Mouse (Mus musculus) midbrain, embryonic 16.5 days (tissue): ENCODE measurements around the gene Klk1b26. TPM values are rescaled to one million over a fixed set of nuclear protein-coding genes. Genes with fewer than 3 reads are reported as not detected.
"Not testable (repeated sequence)": the region's sequence is repeated elsewhere in the genome, so short reads cannot be mapped to it uniquely, and the experiment has no call there.

Experiments
- ATAC-seq: fragments of 200-750 bp; cut with Nextera tagmentation; 2 replicates; pipeline ENCODE4 v1.8.0; 2017; ENCODE audit warnings: moderate TSS enrichment
- H3K27ac ChIP-seq: fragments of 300-500 bp; sonication (generic); 2 replicates; pipeline ENCODE4 v1.5.1; 2014; ENCODE audit warnings: mild to moderate bottlenecking, low read length, mixed read lengths
- H3K27me3 ChIP-seq: fragments of 300-500 bp; sonication (generic); 2 replicates; pipeline ENCODE4 v1.6.1; 2014; ENCODE audit warnings: low read depth, low read length, mixed read lengths; ENCODE audit not compliant: control insufficient read depth, insufficient read depth
- H3K36me3 ChIP-seq: fragments of 300-500 bp; sonication (generic); 2 replicates; pipeline ENCODE4 v1.6.1; 2014; ENCODE audit warnings: mild to moderate bottlenecking, low read length, moderate library complexity, mixed read lengths; ENCODE audit not compliant: control insufficient read depth, insufficient read depth
- H3K4me1 ChIP-seq: fragments of 300-500 bp; sonication (generic); 2 replicates; pipeline ENCODE4 v1.6.1; 2014; ENCODE audit warnings: mild to moderate bottlenecking, low read length, mixed read lengths; ENCODE audit not compliant: control insufficient read depth, insufficient read depth
- H3K4me2 ChIP-seq: fragments of 300-500 bp; sonication (generic); 2 replicates; pipeline ENCODE4 v1.6.1; 2014; ENCODE audit warnings: mild to moderate bottlenecking, low read length, mixed read lengths
- H3K4me3 ChIP-seq: fragments of 300-500 bp; sonication (generic); 2 replicates; pipeline ENCODE4 v1.5.1; 2014; ENCODE audit warnings: low read depth, mild to moderate bottlenecking, low read length, moderate library complexity, mixed read lengths
- H3K9ac ChIP-seq: fragments of 300-500 bp; sonication (generic); 2 replicates; pipeline ENCODE4 v1.6.1; 2014; ENCODE audit warnings: low read depth, low read length, mixed read lengths
- H3K9me3 ChIP-seq: fragments of 300-500 bp; sonication (generic); replicated peaks from 2 replicates; pipeline ENCODE4 v1.6.1; 2014; ENCODE audit warnings: mild to moderate bottlenecking, low read length, mixed read lengths; ENCODE audit not compliant: control insufficient read depth, poor library complexity, severe bottlenecking
- WGBS: fragments of 180-500 bp; shearing (Covaris S2); extraction: QIAGEN DNeasy Blood & Tissue Kit; methylation state at CpG from one replicate; pipeline ENCODE4 v1.1.7; 2014; 5-methylcytosine and 5-hydroxymethylcytosine counted together
- polyA plus RNA-seq: library from polyadenylated mRNA; unstranded; fragments of >200 nt; fragmentation: Nextera tagmentation; extraction: Ambion mirVana; gene quantifications from 2 replicates; pipeline ENCODE4 v1.2.1, GENCODE M21; 2015

Gene Klk1b26
- polyA plus RNA-seq, 1 experiment from 2014 or later, result not detected

DNA sequence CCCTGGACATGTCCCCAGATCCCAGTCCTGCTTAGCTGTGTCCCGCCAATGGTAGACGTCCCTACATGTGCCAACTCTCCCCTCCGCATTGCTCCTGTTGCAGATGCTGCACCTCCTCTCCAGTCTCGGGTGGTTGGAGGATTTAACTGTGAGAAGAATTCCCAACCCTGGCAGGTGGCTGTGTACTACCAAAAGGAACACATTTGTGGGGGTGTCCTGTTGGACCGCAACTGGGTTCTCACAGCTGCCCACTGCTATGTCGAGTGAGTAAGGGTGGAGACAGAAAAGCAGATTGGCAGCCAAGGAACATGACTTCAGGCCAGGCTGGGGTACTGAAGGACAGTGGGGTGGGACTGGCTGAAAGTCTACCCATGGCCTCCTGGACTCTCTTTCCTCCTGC, 2.7 kb downstream of the Klk1b26 start:
- not testable (repeated sequence) for H3K9me3 ChIP-seq, H3K4me2 ChIP-seq, H3K27me3 ChIP-seq, H3K4me3 ChIP-seq, H3K36me3 ChIP-seq, H3K4me1 ChIP-seq, H3K27ac ChIP-seq, H3K9ac ChIP-seq, ATAC-seq
- 83% methylated on average over 6 of the region's 6 CpGs for WGBS

DNA sequence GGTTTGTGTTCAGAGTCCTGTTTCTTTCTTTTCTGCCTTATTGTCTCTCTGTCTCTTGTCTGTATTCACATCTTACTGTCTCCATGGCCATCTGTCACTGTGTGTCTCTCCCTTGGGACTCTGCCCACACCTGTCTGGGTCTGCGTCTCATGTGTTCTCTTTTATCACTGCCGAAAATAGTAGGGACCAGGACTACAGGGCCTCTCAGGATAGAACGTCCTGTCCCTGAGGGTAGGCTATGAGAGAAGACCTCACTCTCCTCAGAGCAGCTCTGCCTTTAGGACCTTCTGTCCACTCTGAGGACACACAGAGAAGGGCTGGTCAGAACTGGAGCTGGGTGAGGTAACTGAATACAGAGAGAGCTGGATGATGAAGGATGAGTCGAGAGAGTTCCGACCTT, 3.1 kb downstream of the Klk1b26 start:
- Histone ChIP-seq H3K9ac (no peak overlapping the region), H3K4me2 (no peak overlapping the region), H3K4me3 (no peak overlapping the region), H3K36me3 (no peaks in the 10 kb centered on the region), H3K27ac (no peak overlapping the region), H3K27me3 (no peaks in the 10 kb centered on the region), H3K4me1 (no peaks in the 10 kb centered on the region), H3K9me3 (no peaks in the 10 kb centered on the region)
- 91% methylated on average over 5 of the region's 5 CpGs for WGBS
- ATAC-seq, result no peak

DNA sequence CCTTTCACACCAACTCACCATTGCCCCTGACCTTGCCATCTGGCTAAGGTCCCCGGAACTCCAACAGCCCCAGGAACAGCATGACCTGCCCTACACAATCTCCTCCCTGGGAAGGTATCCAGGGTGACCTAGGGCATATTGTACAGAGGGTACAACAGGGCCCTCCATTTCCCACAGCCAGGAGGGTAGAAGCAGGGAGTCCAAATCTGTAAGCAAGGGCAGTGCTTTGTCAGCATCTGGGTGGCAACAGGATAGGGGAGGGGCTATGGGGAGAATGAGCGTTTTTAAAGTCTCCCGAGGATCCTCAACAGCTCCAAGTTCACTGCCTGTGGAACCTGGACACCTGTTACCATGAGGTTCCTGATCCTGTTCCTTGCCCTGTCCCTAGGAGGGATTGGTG, 40.0 kb downstream of the Klk1b26 start, which contains the start of gene Klk1b27:
Gene Klk1b27, plus strand, starts transcription at position 301 of the 400 bp plus-strand sequence.
- H3K27ac ChIP-seq, H3K4me3 ChIP-seq, H3K9me3 ChIP-seq, H3K36me3 ChIP-seq, H3K4me2 ChIP-seq, H3K27me3 ChIP-seq, H3K4me1 ChIP-seq, ATAC-seq, H3K9ac ChIP-seq: not testable (repeated sequence)
- 70% methylated on average over 3 of the region's 3 CpGs for WGBS

Other genes with a start within 250 kb of the Klk1b26 start
- gene Klk12, start 243.3 kb upstream of the Klk1b26 start, polyA plus RNA-seq, result not detected in 2 replicates
- 0.21 TPM in 1 of 2 replicates, not detected in the other for gene Klk11, start 237.6 kb upstream of the Klk1b26 start, polyA plus RNA-seq
- gene Klk10, start 231.1 kb upstream of the Klk1b26 start, polyA plus RNA-seq, result 0.13 and 0.25 TPM in 2 replicates
- 0.13 TPM in 1 of 2 replicates, not detected in the other for gene Klk9, start 220.3 kb upstream of the Klk1b26 start, polyA plus RNA-seq
- 5.7 and 8.6 TPM in 2 replicates for gene Klk8, start 214.6 kb upstream of the Klk1b26 start, polyA plus RNA-seq
- not detected in 2 replicates for gene Klk7, start 200.9 kb upstream of the Klk1b26 start, polyA plus RNA-seq
- not detected in 2 replicates for gene Klk6, start 187.7 kb upstream of the Klk1b26 start, polyA plus RNA-seq
- not detected in 2 replicates for gene Klk5, start 170.2 kb upstream of the Klk1b26 start, polyA plus RNA-seq
- gene Klk4, start 131.0 kb upstream of the Klk1b26 start, polyA plus RNA-seq, result 0.39 TPM in 1 of 2 replicates, not detected in the other
- gene Klk15, start 78.4 kb upstream of the Klk1b26 start, polyA plus RNA-seq, result not detected in 2 replicates
- gene Klk1b8, start 61.5 kb upstream of the Klk1b26 start, polyA plus RNA-seq, result not detected in 2 replicates
- gene Klk1b1, start 45.4 kb upstream of the Klk1b26 start, polyA plus RNA-seq, result not detected in 2 replicates
- gene Klk1b9, start 36.1 kb upstream of the Klk1b26 start, polyA plus RNA-seq, result not detected in 2 replicates
- gene Klk1b11, start 16.3 kb upstream of the Klk1b26 start, polyA plus RNA-seq, result not detected in 2 replicates
- not detected in 2 replicates for gene Klk1b27, start 40.1 kb downstream of the Klk1b26 start, polyA plus RNA-seq
- not detected in 2 replicates for gene Klk1b21, start 90.2 kb downstream of the Klk1b26 start, polyA plus RNA-seq
- not detected in 2 replicates for gene Klk1b22, start 100.5 kb downstream of the Klk1b26 start, polyA plus RNA-seq
- not detected in 2 replicates for gene Klk1b16, start 124.6 kb downstream of the Klk1b26 start, polyA plus RNA-seq
- not detected in 2 replicates for gene Klk1b24, start 176.1 kb downstream of the Klk1b26 start, polyA plus RNA-seq
- not detected in 2 replicates for gene Klk1b3, start 186.0 kb downstream of the Klk1b26 start, polyA plus RNA-seq
- gene Klk1b4, start 195.3 kb downstream of the Klk1b26 start, polyA plus RNA-seq, result not detected in 2 replicates
- gene Klk1b5, start 203.8 kb downstream of the Klk1b26 start, polyA plus RNA-seq, result not detected in 2 replicates
- gene Klk1, start 213.2 kb downstream of the Klk1b26 start, polyA plus RNA-seq, result not detected in 2 replicates
- gene Gm36864, start 224.0 kb downstream of the Klk1b26 start, polyA plus RNA-seq, result not detected in 2 replicates
- 1.1 and 1.5 TPM in 2 replicates for gene 1700028J19Rik, start 234.5 kb downstream of the Klk1b26 start, polyA plus RNA-seq
- 225 and 237 TPM in 2 replicates for gene 2410002F23Rik, start 234.6 kb downstream of the Klk1b26 start, polyA plus RNA-seq
- gene Acp4, start 245.2 kb downstream of the Klk1b26 start, polyA plus RNA-seq, result 0.14 TPM in 1 of 2 replicates, not detected in the other
- gene Gm15517, start 249.3 kb downstream of the Klk1b26 start, polyA plus RNA-seq, result not detected in 2 replicates